Mouse (Mus musculus): ENCODE measurements around the gene Slc9a1. TPM values are rescaled to one million over a fixed set of nuclear protein-coding genes. Genes with fewer than 3 reads are reported as not detected.

Gene Slc9a1
- polyA plus RNA-seq, 1 experiment = 30.7 TPM

- DNase-seq (ENCODE audit: low spot score) = no peak
Observed at GRCm38 (mm10) chr4:133403611-133404228, 34.2 kb downstream of the Slc9a1 start.

- no peak for DNase-seq (ENCODE audit: low spot score)
Observed at GRCm38 (mm10) chr4:133404256-133404655, 34.8 kb downstream of the Slc9a1 start.

DNA sequence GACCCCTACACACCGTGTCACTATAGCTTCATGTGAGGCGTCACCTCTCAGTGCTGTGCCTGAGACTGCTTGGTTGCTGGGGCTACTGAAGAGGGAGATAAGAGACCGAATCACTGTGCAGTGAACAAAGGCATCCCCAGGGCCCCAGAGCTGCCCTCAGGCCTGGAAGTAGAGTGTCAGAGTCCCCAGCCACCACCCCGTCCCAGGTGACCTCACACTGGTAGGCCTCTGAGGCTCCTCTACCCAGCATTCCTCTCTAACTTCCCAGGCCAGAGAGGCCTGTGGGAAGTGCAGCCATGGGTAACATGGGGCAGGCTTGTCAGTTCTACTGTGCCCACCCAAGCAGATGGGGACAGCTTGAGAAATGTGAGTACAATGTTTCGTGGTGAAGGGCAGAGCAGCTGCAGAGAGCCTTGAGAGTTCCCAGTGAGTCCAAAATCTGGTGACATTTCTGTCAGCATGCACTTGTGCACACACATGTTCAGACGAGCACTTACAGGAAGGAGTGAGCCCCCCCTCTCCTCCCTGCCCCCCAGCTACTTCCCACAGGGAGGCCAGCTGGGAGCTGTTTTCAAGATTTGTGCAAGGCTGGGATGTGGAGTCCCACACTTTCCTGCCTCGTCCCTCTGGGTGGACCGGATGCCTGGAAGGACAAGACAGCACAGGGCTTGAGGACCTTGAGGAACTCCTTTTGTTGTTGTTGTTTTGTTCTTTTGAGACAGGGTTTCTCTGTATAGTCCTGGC, 37.0 kb downstream of the Slc9a1 start:
- DNase-seq (ENCODE audit: low spot score) = no peak

DNA sequence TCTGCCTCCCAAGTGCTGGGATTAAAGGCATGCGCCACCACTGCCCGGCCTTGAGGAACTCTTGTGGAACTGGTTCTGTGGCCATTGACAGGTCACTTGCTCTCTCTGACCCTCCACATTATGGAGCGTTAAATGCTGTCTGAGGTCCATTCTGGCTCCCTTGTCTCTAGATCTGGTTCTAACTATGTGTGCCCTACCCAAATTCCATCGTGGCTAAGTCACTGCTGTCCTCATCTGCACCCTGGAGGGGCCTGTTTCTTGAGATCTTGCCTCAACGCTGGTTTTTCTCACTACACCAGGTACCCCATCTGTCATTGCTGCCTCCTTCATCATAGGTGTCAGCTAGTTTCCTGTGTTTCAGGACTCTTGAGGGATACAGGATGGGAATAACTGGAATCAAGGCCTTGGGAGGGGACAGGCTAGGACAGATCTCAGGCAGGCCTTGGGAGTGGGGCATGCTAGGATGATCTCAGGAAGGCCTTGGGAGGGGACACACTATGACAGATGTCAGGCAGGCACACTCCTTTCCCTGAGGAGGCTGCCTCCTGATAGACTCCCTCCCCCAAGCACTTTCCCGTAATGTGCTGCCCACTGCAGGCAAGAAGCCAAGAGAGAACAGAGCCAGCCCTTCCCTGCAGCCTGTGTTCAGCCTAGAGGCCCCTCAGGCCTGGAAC, 37.7 kb downstream of the Slc9a1 start:
- no peak for DNase-seq (ENCODE audit: low spot score)

DNA sequence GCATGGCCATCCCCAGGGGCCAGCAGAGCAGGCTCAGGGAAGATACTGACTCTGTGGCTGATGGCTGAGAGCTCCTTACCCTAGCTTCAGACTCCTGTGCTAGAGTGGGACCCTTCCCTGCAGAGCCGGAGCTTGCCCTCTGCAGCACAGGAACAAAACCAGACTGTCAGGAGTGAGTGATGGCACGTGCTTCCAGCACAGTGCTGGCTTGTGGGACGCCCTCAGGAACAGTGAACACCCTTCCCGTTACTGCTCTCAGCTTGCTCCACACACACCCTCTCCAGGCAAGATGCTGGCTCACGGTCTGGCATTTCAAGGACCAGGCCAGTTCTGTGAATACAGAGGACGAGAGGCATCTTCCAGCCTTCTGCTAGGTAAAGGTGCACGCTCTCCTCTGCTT, 38.5 kb downstream of the Slc9a1 start:
- no peak for DNase-seq (ENCODE audit: low spot score)

GRCm38 (mm10) chr4:133410994-133411393, 41.5 kb downstream of the Slc9a1 start:
- DNase-seq (ENCODE audit: low spot score) = no peak

GRCm38 (mm10) chr4:133412096-133412495, 42.6 kb downstream of the Slc9a1 start:
- DNase-seq (ENCODE audit: low spot score) = no peak

GRCm38 (mm10) chr4:133412575-133413540, 43.4 kb downstream of the Slc9a1 start:
- DNase-seq (ENCODE audit: low spot score) = no peak

DNA sequence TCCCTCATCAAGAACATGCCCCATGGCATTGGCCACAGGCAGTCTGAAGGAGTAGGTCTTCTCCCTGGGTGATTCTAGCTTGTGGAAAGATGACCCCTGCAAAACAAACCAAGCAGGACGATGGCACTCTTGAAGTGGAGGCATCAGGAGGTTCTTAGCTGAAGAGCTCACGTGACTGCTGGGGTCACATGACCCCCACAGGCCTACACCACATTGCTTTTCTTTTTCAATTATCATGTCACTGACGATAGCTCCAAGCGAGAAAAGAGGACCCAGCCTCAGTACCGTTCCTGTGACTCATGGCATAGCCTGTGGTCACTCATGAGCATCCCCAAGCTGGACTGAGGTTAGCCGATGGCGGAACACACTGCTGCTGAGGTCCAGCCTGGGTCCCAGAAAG, 44.1 kb downstream of the Slc9a1 start:
- DNase-seq (ENCODE audit: low spot score) = no peak

- DNase-seq (ENCODE audit: low spot score) = no peak
Observed at GRCm38 (mm10) chr4:133414920-133415319, 45.4 kb downstream of the Slc9a1 start.

GRCm38 (mm10) chr4:133419312-133420004, 50.0 kb downstream of the Slc9a1 start:
- no peak for DNase-seq (ENCODE audit: low spot score)

- no peak for DNase-seq (ENCODE audit: low spot score)
Observed at GRCm38 (mm10) chr4:133421989-133422388, 52.5 kb downstream of the Slc9a1 start.

GRCm38 (mm10) chr4:133422601-133423000, 53.1 kb downstream of the Slc9a1 start:
- DNase-seq (ENCODE audit: low spot score) = no peak

GRCm38 (mm10) chr4:133423108-133423507, 53.6 kb downstream of the Slc9a1 start:
- DNase-seq (ENCODE audit: low spot score) = no peak

DNA sequence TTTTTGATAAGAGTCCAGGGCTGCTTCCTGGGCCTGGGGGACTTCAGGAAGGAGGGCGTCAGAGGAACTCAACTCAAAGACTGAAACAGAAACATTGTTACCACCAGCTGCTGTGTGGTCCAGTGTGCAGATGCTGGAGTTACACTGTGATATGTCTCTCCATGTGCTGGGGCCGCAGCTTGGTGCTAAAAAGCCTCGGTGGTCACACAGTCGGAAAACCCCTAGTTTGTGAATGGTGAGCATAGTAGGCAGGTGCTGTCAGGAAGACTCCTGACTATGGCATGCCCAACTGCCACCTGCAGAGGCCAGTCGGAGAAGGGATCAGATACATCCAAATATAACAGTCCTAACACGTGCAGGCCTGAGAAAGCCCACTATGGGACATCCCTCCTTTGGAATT, 54.2 kb downstream of the Slc9a1 start:
- DNase-seq (ENCODE audit: low spot score) = no peak

DNA sequence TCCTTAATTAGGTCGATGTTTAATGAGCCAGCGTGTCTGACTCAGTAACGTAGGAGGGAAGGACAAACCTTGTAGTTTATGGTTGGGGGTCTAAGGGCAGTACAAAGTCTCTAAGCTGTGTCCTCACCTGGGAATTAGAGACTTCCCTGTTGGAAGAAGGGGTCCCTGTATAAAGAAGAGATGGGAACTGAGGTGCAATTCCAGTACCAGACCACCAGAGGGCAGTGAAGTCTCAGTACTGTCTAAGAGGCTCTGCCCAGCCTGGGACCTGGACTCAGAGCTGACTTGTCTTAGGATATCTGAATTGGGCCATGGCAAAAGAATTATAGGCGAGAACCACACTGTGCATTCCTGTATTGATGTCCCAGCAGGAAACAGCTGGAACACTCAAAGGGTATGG, 54.6 kb downstream of the Slc9a1 start:
- DNase-seq (ENCODE audit: low spot score) = no peak

GRCm38 (mm10) chr4:133426141-133426540, 56.6 kb downstream of the Slc9a1 start:
- no peak for DNase-seq (ENCODE audit: low spot score)

DNA sequence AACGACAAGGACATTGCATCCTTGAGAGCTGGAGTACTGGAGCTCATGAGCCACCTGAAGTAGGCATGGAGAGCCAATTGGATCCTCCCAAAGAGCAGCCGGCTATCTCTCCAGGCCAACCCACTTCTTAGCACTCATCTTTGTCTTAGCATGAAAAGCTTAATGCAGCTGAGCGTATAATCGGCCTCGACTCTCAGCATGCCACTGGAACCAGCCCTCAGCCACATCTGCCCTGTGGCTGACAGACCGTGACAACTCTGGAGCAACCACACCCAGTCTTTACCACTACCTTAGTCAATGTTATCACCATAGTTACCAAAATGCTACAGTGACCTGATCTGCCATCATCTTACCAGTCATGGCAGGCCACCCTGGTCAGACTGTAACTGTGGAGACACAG, 62.0 kb downstream of the Slc9a1 start:
- no peak for DNase-seq (ENCODE audit: low spot score)

DNA sequence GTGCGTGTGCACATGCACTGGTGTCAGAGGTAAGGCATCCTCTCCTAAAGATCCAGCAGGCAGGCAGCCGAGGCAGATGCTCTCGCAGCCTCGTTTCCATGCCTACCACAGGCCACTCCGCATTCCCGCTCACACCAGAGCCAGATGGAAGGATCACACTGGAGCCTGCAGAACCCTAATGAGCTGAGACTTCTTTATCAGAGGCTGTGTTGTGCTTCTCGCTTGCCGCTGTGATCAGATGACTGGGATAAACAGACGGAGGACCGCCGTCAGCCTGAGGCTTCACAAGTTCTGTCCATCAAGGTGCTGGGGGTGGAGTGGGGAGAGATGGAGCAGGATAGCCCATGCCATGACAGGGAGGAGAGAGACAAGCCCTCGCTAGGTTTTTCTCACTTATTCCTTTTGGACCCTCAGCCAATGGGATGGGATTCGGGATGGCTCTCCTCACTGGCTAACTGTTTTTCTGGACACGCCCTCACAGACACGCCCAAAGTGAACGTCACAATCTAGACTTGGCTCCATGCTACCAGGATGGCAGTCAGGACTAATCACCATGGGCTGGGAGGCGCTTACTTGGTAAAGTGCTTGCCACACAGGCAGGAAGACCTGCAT, 63.2 kb downstream of the Slc9a1 start:
- no peak for DNase-seq (ENCODE audit: low spot score)

DNA sequence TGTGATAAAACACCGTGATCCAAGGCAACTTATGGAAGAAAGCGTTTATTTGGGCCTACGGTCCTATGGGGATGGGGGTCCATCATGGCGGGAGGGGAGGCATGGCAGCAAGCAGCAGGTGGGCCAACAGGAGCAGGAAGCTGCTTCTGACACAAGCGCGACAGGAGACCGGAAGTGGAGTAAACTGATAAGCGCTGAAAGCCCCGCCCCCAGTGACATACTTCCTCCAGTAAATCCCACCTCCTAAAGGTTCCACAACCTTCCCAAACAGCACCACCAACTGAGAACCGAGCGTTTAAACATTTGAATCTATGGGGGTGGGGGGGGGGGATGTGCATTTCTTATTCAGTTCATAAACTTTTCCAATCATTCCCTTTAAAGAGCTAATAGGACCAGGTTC, 66.4 kb downstream of the Slc9a1 start:
- DNase-seq (ENCODE audit: low spot score) = no peak

All from urinary bladder, adult 2 months (tissue).